Mouse (Mus musculus) monocyte, adult 5-6 weeks (primary cell): ENCODE data around the gene Thada. TPM values are rescaled to one million over a fixed set of nuclear protein-coding genes. Genes with fewer than 3 reads are reported as not detected.

Source experiments
- ATAC-seq: fragments of 153-309, 156-312 bp; replicated peaks from 2 replicates; pipeline ENCODE4 v1.8.0; 2017; ENCODE audit warnings: mild to moderate bottlenecking; ENCODE audit not compliant: low TSS enrichment, insufficient number of reproducible peaks, severe bottlenecking, poor library complexity, low FRiP score
- total RNA-seq: library from RNA; stranded (forward); fragments of 200-1000, 200-491, 200-594 nt; gene quantifications from 3 replicates; pipeline ENCODE4 v1.2.3, GENCODE M21; 2017

Gene Thada
- total RNA-seq, 1 experiment from 2014 or later, result 20.3 TPM

GRCm38 (mm10) chr17:84187264-84187663 lies 278.7 kb downstream of the Thada start:
- peak; percentile 2; the same call in 1 of the 2 replicates for ATAC-seq

GRCm38 (mm10) chr17:84186451-84187202 lies 279.4 kb downstream of the Thada start:
- ATAC-seq, result no peak

DNA sequence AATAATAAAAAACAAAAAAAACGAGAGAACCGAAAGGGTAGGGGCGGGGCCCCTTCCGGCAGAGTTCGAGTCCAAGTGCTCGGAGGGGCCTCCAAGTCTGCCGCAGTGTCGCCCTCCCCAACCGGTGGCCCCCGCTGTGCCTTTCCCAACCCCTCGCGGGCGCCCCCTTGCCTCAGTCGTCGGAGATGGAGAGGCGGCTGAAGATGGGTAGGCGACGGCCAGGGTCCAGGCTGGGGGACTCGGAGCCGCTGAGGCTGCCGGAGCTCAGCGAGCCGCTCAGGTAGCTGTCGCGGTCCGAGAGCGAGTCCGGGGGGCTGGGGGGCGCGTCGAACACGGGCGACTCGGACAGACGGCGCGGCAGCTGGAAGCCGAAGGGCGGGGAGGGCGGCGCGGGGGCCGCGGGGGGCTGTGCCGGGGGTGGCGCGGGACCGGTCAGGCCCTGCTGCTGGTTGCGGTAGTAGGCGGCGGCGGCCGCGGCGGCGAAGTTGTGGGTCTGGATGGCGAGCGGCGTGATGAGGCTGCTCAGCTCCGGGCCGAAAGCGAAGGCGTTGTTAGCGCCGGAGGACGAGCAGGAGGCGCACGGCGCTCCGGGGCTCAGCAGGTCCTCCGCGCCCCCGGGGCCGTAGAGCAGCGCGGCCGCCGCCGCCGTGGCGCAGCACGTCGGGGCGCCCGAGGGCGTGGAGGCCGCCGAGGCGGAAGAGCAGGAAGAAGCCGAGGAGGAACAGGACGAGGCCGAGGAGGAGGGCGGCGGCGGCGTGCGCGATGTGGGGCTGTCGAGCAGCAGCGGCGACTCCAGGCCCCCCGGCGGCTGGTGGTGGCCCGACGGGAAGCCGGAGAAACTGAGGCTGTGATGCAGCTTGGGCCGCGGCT lies 280.2 kb downstream of the Thada start:
- no peak for ATAC-seq

DNA sequence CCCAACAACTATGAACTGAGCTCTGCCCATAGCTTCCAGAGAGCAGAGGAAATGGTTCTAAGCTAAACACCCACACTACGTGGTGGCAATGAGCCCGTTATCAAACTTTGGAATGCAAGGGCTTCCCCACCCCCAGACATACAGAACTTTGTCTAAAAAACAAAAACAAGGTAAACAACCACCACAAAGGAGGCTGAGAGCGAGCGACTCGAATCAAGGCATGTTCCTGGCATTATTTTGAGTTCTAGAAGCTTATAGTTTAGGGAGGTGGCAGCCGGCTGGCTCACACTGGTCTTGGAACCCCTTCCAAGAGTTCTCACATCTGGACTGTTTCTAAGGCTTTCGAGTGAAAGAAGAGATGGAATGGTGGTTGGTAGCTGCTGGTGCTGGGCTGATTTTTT lies 281.0 kb downstream of the Thada start:
- no peak for ATAC-seq

GRCm38 (mm10) chr17:84183291-84183781 lies 282.7 kb downstream of the Thada start:
- peak; percentile 37 for ATAC-seq

DNA sequence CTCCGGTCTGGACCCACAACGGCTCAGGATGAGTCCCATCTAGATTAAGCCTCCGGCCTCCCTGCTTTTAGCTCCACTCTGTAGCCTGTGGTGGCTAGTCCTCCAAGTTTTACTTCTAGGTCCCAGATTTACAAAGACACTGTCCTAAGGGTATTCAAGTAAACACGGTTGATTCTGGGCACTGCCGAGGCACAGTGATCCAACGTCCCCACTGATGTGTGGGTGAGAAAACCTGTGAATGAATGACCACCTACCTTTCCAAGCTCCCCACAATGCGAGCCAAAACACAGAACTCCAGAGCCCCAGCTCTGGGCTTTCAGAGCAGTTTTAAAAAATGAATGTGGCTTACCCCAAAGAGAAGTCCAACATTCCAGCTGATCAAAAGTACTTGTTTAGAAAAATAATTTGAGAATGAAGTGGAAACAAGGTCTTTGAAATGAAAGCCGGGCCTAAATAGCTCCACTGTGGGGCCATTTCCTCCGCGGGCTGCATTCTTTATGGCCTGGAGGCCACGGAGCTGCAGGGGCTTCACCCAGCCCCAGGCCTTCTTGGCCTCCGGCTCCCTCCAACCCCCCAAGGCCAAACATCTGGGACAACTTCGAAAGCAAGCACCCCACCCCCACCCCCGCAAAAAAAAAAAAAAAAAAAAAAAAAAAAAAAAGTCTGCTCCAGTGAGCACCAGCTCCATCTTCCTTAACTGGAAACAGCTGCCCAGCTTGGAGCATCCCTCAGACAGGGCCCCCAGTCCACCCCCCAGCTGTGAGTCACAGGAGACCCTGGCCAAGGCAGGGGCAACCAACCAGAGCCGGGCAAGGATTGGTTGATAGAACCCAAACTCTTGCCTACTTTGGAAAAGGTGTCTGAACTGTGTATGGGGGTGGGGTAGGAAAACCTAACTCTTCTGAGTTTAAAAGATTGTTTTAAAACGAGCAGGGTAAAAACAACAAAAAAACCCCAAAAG lies 283.4 kb downstream of the Thada start:
- no peak for ATAC-seq

- ATAC-seq, result peak; percentile 37
Observed at GRCm38 (mm10) chr17:84181502-84182310, 284.3 kb downstream of the Thada start.

GRCm38 (mm10) chr17:84180715-84181501 lies 285.1 kb downstream of the Thada start:
- ATAC-seq, result peak; percentile 51

DNA sequence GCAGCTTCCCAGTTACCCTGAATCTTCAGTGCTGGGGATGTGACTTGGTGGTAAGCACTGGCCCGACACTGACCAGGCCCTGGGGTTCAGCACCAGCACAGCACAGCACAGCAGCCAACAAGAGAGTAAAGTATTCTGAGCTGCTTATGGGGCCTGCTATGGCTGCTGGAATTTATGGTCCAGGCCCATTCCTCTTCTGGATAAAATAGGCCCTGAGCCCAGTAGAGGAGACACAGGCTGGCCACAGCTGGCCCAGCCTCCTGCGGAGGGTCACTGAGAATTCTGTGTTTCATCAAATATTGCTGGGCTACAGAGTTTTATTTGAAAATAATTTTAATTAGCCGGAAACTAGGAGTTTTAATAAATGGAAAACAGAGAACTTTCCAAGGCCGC lies 286.0 kb downstream of the Thada start:
- no peak for ATAC-seq

DNA sequence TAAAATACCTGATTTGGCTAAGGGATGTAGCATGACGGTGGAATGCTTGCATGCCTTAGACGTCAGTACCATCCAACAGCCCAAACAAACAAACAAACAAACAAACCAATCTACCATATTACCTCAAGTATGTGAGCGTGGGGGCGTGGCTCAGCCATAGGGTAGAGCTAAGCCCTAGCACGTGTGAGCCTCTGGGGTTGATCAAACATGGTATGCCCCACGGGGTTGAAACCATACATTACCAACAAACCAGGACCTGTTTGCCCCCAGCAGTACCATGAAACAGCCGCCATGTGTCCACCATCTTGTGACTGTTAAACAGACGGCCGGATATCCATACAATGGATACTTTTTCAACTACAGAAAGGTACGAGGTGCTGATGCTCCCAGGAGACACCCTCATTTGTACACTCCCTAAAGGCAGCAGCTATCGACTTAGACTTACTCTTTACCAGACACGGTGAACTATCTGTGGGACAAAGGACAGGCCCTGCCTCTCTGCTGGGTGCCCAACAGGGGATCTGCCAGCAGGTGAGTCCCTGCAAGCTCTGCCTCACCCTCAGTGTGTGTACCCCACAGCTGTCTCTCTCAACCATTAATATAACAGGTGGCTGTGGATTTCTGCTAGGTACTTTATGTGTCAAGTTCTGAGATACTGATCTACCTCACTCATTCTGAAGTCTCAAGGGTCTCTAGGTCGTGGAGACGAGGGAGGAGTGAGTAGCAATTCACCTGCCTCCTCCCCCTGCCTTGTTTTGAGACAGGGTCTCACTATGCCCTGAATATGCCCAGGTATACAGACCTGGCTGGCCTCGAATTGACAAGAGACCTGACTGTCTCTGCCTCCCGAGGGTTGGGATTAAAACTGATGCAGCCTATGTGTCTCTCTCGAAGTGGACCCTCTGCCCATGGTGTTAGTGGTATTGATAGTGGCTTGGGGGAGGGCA lies 286.7 kb downstream of the Thada start:
- no peak for ATAC-seq

- ATAC-seq, result no peak
Observed at GRCm38 (mm10) chr17:84177481-84177880, 288.5 kb downstream of the Thada start.

GRCm38 (mm10) chr17:84176446-84176845 lies 289.6 kb downstream of the Thada start:
- ATAC-seq, result no peak

- ATAC-seq, result no peak
Observed at GRCm38 (mm10) chr17:84175196-84175595, 290.8 kb downstream of the Thada start.

- no peak for ATAC-seq
Observed at GRCm38 (mm10) chr17:84167377-84167776, 298.6 kb downstream of the Thada start.

- 0 out of 2 replicates have a peak, but pooled peaks have one; percentile 10 for ATAC-seq
Observed at GRCm38 (mm10) chr17:84166135-84166860, 299.7 kb downstream of the Thada start.
